Mouse (Mus musculus) bone marrow macrophage, adult 2 months (primary cell): ENCODE measurements around the gene BC037034. TPM values are rescaled to one million over a fixed set of nuclear protein-coding genes. Genes with fewer than 3 reads are reported as not detected.

Experiments
- H3K27ac ChIP-seq: 2 replicates; pipeline ENCODE4 v1.5.1; 2012; ENCODE audit warnings: low read depth, low read length; ENCODE audit not compliant: insufficient read depth
- H3K4me1 ChIP-seq: 2 replicates; pipeline ENCODE4 v1.6.1; 2012; ENCODE audit warnings: low read length; ENCODE audit not compliant: control insufficient read depth, insufficient read depth
- H3K4me3 ChIP-seq: 2 replicates; pipeline ENCODE4 v1.5.1; 2012; ENCODE audit warnings: mild to moderate bottlenecking, low read length, moderate library complexity; ENCODE audit not compliant: insufficient read depth
- CTCF ChIP-seq: IDR thresholded peaks from 2 replicates; pipeline ENCODE4 v1.5.1; 2012; ENCODE audit warnings: low read depth, mild to moderate bottlenecking, low read length, moderate library complexity
- POLR2A ChIP-seq: IDR thresholded peaks from 2 replicates; pipeline ENCODE4 v1.6.1; 2012; ENCODE audit warnings: mild to moderate bottlenecking, low read depth, low read length, borderline replicate concordance
- polyA plus RNA-seq: library from polyadenylated mRNA; stranded (reverse); fragments of >200 nt; gene quantifications from 2 replicates; pipeline ENCODE4 v1.2.4, GENCODE M21; 2012; ENCODE audit not compliant: missing spikeins, insufficient read depth, insufficient read length

Gene BC037034
- polyA plus RNA-seq, 1 experiment, result 83.8 TPM

DNA sequence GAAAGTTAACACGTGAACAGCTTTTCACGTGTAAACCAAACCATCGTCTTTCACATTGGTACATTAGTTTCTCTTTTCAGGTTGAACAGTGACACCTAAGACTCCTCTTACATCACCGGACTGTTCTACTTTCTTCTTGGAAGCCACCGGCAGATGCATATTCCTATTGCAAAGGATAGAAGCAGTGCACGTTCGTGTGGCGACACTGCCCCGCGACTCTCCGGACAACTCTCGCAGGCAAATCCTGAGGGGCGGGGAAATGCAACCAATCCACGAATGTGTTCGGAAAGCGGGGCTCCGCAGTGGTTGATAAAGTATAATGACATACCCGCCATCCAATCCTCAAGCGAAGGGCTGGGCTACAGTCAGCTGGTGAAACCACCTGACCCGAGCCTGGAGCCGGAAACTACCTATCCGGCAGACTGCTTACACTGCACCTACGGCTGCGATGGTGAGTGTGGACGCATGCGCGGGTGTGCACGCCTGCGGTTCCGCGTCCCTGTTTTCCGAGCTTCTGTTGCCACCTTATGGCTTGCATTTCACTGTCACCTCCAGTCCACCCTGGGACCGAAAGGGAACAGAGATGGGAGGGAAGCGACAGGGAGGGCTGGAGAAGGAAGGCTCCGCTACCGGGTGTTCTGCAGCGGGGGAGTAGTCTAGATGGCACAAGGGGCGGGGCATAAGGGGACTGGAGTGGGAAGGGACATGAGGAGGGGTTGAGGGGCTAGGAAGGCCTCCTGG lies 8.3 kb downstream of the BC037034 start, which contains the start of gene Lamtor4:
Gene Lamtor4 (plus strand): TSS at position 130 of the 741 bp plus-strand sequence.
- Histone ChIP-seq H3K4me1 (peaks cover 35% of the 10 kb centered on the region), H3K27ac (peak within 1 kb of the TSS; percentile 81), H3K4me3 (peak within 1 kb of the TSS; percentile 80)
- TF ChIP-seq POLR2A (no peak), CTCF (no peak)

DNA sequence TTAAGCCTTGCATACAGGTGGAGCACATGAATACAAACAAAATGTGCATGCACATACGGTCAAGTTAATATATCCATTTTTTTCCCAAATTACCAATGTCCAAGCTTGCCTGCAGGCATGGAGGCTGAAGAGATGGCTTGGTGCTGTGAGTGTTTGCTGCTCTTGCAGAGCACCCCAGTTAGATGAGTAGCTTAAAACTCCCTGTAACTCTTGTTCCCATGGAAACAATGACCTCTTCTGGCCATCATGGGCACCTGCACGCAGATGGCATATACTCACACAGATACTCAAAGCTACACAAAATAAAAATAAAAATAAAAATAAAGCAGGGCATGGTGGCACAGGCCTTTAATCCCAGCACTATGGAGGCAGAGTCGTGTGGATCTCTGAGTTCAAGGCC lies 10.8 kb downstream of the BC037034 start:
- TF ChIP-seq POLR2A (no peak), CTCF (no peak)
- H3K4me3 ChIP-seq, result no peak overlapping the region

DNA sequence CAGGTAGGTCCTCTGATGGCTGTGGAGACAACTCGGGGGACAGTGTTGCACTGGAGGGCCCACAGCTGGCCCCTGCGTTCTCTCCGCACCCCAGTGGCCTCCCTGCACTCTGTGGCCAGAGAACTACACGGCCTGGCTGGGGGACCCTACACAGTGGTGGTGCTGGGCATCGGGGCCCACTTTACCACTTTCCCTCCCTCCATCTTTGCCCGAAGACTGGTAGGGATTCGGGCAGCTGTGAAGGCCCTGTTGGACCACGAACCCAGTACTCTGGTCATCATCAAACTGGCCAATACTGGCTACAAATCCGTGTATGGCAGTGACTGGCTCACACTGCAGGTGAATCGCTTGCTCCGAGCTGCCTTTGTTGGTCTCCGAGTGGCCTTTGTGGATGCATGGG lies 12.7 kb downstream of the BC037034 start:
- no peak for TF ChIP-seq CTCF
- Histone ChIP-seq H3K27ac (no peak overlapping the region), H3K4me1 (peaks cover 7% of the 10 kb centered on the region), H3K4me3 (no peak overlapping the region)

More for the DNA sequence above, 10.8 kb downstream of the BC037034 start:
- Histone ChIP-seq H3K27ac (no peak overlapping the region), H3K4me1 (peaks cover 21% of the 10 kb centered on the region)

DNA sequence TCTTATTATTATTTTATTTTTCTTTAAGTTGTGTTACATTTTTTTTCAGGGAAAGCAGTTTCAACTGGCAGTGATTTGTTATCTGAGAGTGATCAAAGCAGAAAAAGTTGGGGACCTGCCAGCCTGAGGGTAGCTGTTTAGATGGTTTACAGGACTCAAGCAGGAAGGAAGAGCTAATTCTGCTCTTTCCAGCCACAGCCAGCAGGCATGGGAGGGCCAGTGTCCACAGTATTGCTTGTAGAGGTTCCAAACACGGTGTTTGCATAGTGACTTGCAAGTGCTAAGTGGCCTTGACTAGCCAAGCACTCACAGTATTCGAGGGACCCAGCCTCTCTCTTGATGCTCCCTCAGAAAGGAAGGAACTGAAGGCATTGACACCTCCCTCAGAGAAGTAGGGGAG lies 22.3 kb downstream of the BC037034 start:
- Histone ChIP-seq H3K4me3 (no peak overlapping the region), H3K27ac (no peak overlapping the region), H3K4me1 (no peaks in the 10 kb centered on the region)
- TF ChIP-seq POLR2A (no peak), CTCF (no peak)

DNA sequence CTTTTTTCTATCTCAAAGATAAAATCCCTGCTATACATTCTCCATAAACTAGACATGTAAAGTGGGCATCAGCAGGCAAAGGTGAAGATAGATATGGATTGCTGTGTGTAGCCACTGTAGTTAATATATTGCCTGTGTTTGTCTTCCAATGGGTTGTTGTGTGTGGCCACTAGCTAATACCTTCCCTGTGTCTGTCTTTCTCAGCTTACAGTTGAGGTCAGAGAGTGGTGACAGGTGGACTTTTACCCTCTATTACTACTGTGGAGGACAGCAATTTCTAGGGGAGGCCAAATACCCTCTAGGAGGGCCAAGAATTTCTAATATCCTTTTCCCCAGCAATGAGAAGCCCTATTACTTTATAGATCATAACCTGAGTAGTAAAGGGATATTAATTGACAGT lies 29.6 kb downstream of the BC037034 start:
- no peak for TF ChIP-seq CTCF
- no peak for TF ChIP-seq POLR2A
- Histone ChIP-seq H3K4me3 (no peak overlapping the region), H3K27ac (no peak overlapping the region), H3K4me1 (peaks cover 20% of the 10 kb centered on the region)

DNA sequence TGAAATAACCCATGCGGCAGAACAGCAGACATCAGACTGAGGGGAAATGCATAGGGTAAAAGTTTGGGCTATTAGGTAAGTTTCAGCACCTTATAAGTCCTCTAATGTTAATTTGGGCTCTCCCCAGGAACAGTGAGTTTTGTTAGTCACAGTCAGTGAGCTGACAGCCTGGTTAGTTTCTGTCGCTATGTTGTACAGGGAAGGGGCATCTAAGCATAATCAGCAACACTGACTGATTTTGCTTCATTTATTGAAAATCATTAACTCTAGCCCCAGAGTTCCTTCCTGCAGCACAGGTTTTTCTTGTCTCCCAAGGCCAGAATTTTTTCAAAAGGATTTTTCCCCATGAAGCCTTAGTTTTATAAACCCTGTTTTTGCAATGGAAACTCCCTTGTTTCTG lies 30.1 kb downstream of the BC037034 start:
- Histone ChIP-seq H3K4me3 (no peak overlapping the region), H3K4me1 (peaks cover 23% of the 10 kb centered on the region), H3K27ac (no peak overlapping the region)
- TF ChIP-seq CTCF (no peak), POLR2A (no peak)

- no peak for TF ChIP-seq POLR2A
- Histone ChIP-seq H3K4me1 (peaks cover 39% of the 10 kb centered on the region), H3K27ac (peak overlapping the region; percentile 74)
Observed at GRCm38 (mm10) chr5:138229511-138229910, 34.3 kb downstream of the BC037034 start.

DNA sequence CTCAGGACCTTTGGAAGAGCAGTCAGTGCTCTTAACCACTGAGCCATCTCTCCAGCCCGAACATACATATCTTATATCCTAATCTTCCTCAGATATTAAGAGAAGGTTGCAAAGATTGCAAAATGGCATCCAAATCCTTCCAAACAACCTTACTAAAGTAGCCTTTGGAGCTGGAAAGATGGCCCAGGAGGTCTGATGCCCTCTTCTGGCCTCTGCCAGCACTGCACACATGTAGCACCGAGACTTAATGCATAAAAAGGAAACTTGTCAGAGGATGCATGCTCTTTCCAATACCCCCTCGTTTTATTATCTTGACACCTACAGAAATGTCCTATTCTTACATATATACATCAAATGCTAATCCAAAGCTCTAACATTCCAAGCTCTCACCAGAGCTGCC lies 35.8 kb downstream of the BC037034 start:
- H3K4me3 ChIP-seq, result no peak overlapping the region
- H3K27ac ChIP-seq, result no peak overlapping the region
- no peak for TF ChIP-seq CTCF
- TF ChIP-seq POLR2A, result no peak
- H3K4me1 ChIP-seq, result peaks cover 39% of the 10 kb centered on the region

More at GRCm38 (mm10) chr5:138229511-138229910, 34.3 kb downstream of the BC037034 start:
- no peak overlapping the region for H3K4me3 ChIP-seq

GRCm38 (mm10) chr5:138227367-138227766 lies 36.5 kb downstream of the BC037034 start:
- peaks cover 39% of the 10 kb centered on the region for H3K4me1 ChIP-seq
- peak overlapping the region; percentile 47 for H3K27ac ChIP-seq
- no peak overlapping the region for H3K4me3 ChIP-seq
- no peak for TF ChIP-seq POLR2A
- TF ChIP-seq CTCF, result no peak

DNA sequence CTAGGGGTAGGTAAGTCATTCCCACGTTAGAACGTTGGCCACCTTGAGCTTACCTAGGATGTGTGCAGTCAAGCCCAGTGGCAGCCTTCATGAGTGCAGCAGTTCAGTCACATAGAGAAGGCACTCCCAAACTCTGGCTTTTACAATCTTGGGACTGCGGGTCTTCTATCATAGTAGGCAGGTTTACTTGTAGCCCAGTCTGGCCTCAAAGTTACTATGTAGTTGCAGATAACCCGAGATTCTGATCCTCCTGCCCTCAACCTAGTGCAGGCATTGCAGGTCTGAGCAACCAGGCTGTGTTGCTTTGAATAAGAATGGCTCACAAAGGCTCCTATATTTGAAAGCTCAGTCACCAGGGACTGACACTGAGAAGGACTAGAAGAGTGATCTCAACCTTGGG lies 37.3 kb downstream of the BC037034 start:
- no peak overlapping the region for H3K4me3 ChIP-seq
- TF ChIP-seq POLR2A (no peak), CTCF (no peak)
- H3K27ac ChIP-seq, result peak overlapping the region; percentile 47; the same call in 1 of the 2 replicates
- H3K4me1 ChIP-seq, result peaks cover 35% of the 10 kb centered on the region
